10 mouse cellular contexts compared by ENCODE assay signal in genomic region chr5:107116821-107117220, GRCm38 (mm10).
A peak's percentile ranks its signal among the peaks of the same experiment; 100 is the strongest.
DNase-seq lines count a peak whose midpoint lies in the region; ATAC-seq lines count a peak whose summit lies in the region.
"Had no signal": no experiment of that assay in that cellular context is flagged by ENCODE, and none has a peak within 500 bp of the region (broad histone marks: within the 10 kb centered on the region; RNA-seq: fewer than 3 reads in every experiment).

No protein-coding gene starts in this region.

- H3K36me3 ChIP-seq in heart, embryonic 15.5 days, result peaks cover 21% of the 10 kb centered on the region
- H3K36me3 ChIP-seq in limb, embryonic 12.5 days, result peaks cover 30% of the 10 kb centered on the region
- no peaks in the 10 kb centered on the region for H3K36me3 ChIP-seq in neural tube, embryonic 15.5 days
- H3K36me3 ChIP-seq: hindbrain, embryonic 12.5 days had no signal

- ATAC-seq in heart, embryonic 15.5 days (replicated peaks; ENCODE audit: insufficient number of reproducible peaks, insufficient read depth, low FRiP score, low read depth), result no peak
- ATAC-seq in limb, embryonic 12.5 days (ENCODE audit: insufficient number of reproducible peaks, insufficient read depth, low FRiP score, low TSS enrichment, low read depth), result no peak
- no peak for ATAC-seq in neural tube, embryonic 15.5 days (ENCODE audit: low FRiP score)
- no peak for ATAC-seq in CD4-positive, CD25-positive, alpha-beta regulatory T cell, adult 4 months

- peaks cover 23% of the 10 kb centered on the region for H3K4me1 ChIP-seq in heart, embryonic 15.5 days (replicated peaks)
- H3K4me1 ChIP-seq in limb, embryonic 12.5 days (replicated peaks), result peaks cover 26% of the 10 kb centered on the region
- no peaks in the 10 kb centered on the region for H3K4me1 ChIP-seq in neural tube, embryonic 15.5 days

- H3K4me2 ChIP-seq in heart, embryonic 15.5 days, result no peak overlapping the region
- no peak overlapping the region for H3K4me2 ChIP-seq in limb, embryonic 12.5 days
- no peak overlapping the region for H3K4me2 ChIP-seq in neural tube, embryonic 15.5 days
- H3K4me2 ChIP-seq: hindbrain, embryonic 12.5 days had no signal

- H3K9ac ChIP-seq in heart, embryonic 15.5 days, result no peak overlapping the region
- no peak overlapping the region for H3K9ac ChIP-seq in limb, embryonic 12.5 days (replicated peaks)
- H3K9ac ChIP-seq in neural tube, embryonic 15.5 days (replicated peaks), result no peak overlapping the region
- H3K9ac ChIP-seq: hindbrain, embryonic 12.5 days had no signal

- peak overlapping the region; percentile 47 for H3K27ac ChIP-seq in heart, embryonic 15.5 days
- peak overlapping the region; percentile 41; the same call in 1 of the 2 replicates for H3K27ac ChIP-seq in limb, embryonic 12.5 days
- no peak overlapping the region for H3K27ac ChIP-seq in neural tube, embryonic 15.5 days (replicated peaks)
- H3K27ac ChIP-seq: hindbrain, embryonic 12.5 days had no signal

- WGBS in heart, embryonic 15.5 days, result 68% methylated on average over 3 of the region's 3 CpGs
- WGBS in limb, embryonic 12.5 days, result 40% methylated on average over 3 of the region's 3 CpGs
- 84% methylated on average over 3 of the region's 3 CpGs for WGBS in neural tube, embryonic 15.5 days

- H3K4me3 ChIP-seq in heart, embryonic 15.5 days, result no peak overlapping the region
- no peak overlapping the region for H3K4me3 ChIP-seq in limb, embryonic 12.5 days (replicated peaks)
- H3K4me3 ChIP-seq in neural tube, embryonic 15.5 days (replicated peaks), result no peak overlapping the region
- H3K4me3 ChIP-seq: hindbrain, embryonic 12.5 days; megakaryocyte, embryonic 14.5 days had no signal

- no peaks in the 10 kb centered on the region for H3K27me3 ChIP-seq in heart, embryonic 15.5 days
- no peaks in the 10 kb centered on the region for H3K27me3 ChIP-seq in limb, embryonic 12.5 days
- no peaks in the 10 kb centered on the region for H3K27me3 ChIP-seq in neural tube, embryonic 15.5 days (replicated peaks)
- H3K27me3 ChIP-seq: hindbrain, embryonic 12.5 days; megakaryocyte, embryonic 14.5 days had no signal

- DNase-seq in urinary bladder, postnatal 4 days (ENCODE audit: low spot score in 2 of 2), result peak; percentile 62 to 67
- DNase-seq in urinary bladder, adult 2 months (ENCODE audit: low spot score), result no peak
- peak; percentile 43 for DNase-seq in testis, postnatal 14 days (ENCODE audit: low spot score)
- DNase-seq in Muller cell, postnatal 12 days (ENCODE audit: inconsistent ontology term), result no peak

- no peaks in the 10 kb centered on the region for H3K9me3 ChIP-seq in heart, embryonic 15.5 days (replicated peaks)
- H3K9me3 ChIP-seq in limb, embryonic 12.5 days, result no peaks in the 10 kb centered on the region
- H3K9me3 ChIP-seq in neural tube, embryonic 15.5 days (replicated peaks), result no peaks in the 10 kb centered on the region
- H3K9me3 ChIP-seq: hindbrain, embryonic 12.5 days; megakaryocyte, embryonic 14.5 days had no signal

Comparison
In these comparisons a context has a peak if more than half of its experiments do, and no peak if none do; other contexts are left out.
1. DNase-seq: peak in urinary bladder, postnatal 4 days (2 of 2) and testis, postnatal 14 days (single experiment); none in urinary bladder, adult 2 months (single experiment) and Muller cell, postnatal 12 days (single experiment).